Mouse (Mus musculus): ENCODE results near the gene Klhdc7a.

- no peak for TF ChIP-seq CTCF (IDR thresholded peaks at IDR 0.05; ENCODE audit: low read depth)
- TF ChIP-seq EP300 (optimal IDR thresholded peaks at IDR 0.05), result no peak
These were observed 16.8 kb downstream of the Klhdc7a start for GRCm38 (mm10) chr4:139950876-139951485.

All from stomach, postnatal 0 days (tissue).